10 mouse cellular contexts compared by ENCODE assay signal in the genomic region with DNA sequence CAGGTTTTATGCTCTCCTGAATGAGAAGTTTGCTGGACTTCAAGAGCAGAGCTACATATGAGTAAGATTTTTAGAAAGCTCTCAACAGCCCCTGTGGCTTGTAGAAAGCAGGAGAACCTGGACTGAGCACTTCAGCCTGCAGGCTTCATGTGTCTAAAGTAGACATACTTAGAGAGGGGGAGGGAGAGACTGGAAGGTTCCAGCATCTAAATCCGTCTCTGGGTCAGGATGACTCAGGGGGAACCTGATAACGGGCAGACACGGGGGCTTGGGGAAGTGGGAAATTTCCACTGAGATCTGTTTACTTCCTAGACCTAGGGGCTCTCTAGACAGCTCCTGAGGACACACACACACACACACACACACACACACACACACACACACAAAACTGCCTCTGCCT. TPM values are rescaled to one million over a fixed set of nuclear protein-coding genes. Genes with fewer than 3 reads are reported as not detected.
DNase-seq lines count a peak whose midpoint lies in the region; ATAC-seq and TF ChIP-seq lines count a peak whose summit lies in the region.
"Had no signal": no experiment of that assay in that cellular context is flagged by ENCODE, and none has a peak within 500 bp of the region (broad histone marks: within the 10 kb centered on the region; RNA-seq: fewer than 3 reads in every experiment).

No protein-coding gene starts in this region.

- no peaks in the 10 kb centered on the region for H3K9me3 ChIP-seq in lung, embryonic 15.5 days
- H3K9me3 ChIP-seq in heart, embryonic 11.5 days (replicated peaks; ENCODE audit: control insufficient read depth, low read length) = no peaks in the 10 kb centered on the region
- no peaks in the 10 kb centered on the region for H3K9me3 ChIP-seq in neural tube, embryonic 15.5 days (replicated peaks)

- 8% methylated on average over 3 of the region's 3 CpGs for WGBS in lung, embryonic 15.5 days
- WGBS in lung, adult 2 months = 5% methylated on average over 3 of the region's 3 CpGs
- WGBS in heart, embryonic 11.5 days (ENCODE audit: insufficient replicate concordance) = 0% methylated on average over 3 of the region's 3 CpGs
- 37% methylated on average over 3 of the region's 3 CpGs for WGBS in neural tube, embryonic 15.5 days

- TF ChIP-seq POLR2A in lung, adult 2 months (IDR thresholded peaks at IDR 0.05; ENCODE audit: borderline replicate concordance, extremely low read depth, low read depth, low read length) = no peak

- no peak for ATAC-seq in lung, embryonic 15.5 days (ENCODE audit: borderline replicate concordance, extremely low read depth, low FRiP score, low TSS enrichment)
- no peak for ATAC-seq in heart, embryonic 11.5 days (replicated peaks; ENCODE audit: insufficient number of reproducible peaks, low FRiP score, low TSS enrichment)
- no peak for ATAC-seq in neural tube, embryonic 15.5 days (ENCODE audit: low FRiP score)
- ATAC-seq: activated CD4-positive, CD25-positive, alpha-beta regulatory T cell, adult 4 months had no signal

- peak overlapping the region; percentile 85 for H3K27ac ChIP-seq in lung, embryonic 15.5 days
- H3K27ac ChIP-seq in heart, embryonic 11.5 days (ENCODE audit: low read depth, low read length) = peak overlapping the region; percentile 58
- peak overlapping the region; percentile 86 for H3K27ac ChIP-seq in neural tube, embryonic 15.5 days (replicated peaks)

- H3K4me2 ChIP-seq in lung, embryonic 15.5 days = peak overlapping the region; percentile 80; the same call in 1 of the 2 replicates
- H3K4me2 ChIP-seq in heart, embryonic 11.5 days = no peak overlapping the region
- no peak overlapping the region for H3K4me2 ChIP-seq in neural tube, embryonic 15.5 days

- H3K36me3 ChIP-seq in lung, embryonic 15.5 days = no peaks in the 10 kb centered on the region
- no peaks in the 10 kb centered on the region for H3K36me3 ChIP-seq in heart, embryonic 11.5 days (ENCODE audit: control insufficient read depth, insufficient read depth, low read length)
- H3K36me3 ChIP-seq in neural tube, embryonic 15.5 days = no peaks in the 10 kb centered on the region

- no peaks in the 10 kb centered on the region; the same call in 1 of the 2 replicates for H3K27me3 ChIP-seq in lung, embryonic 15.5 days
- H3K27me3 ChIP-seq in heart, embryonic 11.5 days (ENCODE audit: control insufficient read depth, insufficient read depth, low read length) = no peaks in the 10 kb centered on the region
- no peaks in the 10 kb centered on the region for H3K27me3 ChIP-seq in neural tube, embryonic 15.5 days (replicated peaks)

- DNase-seq in adrenal gland, postnatal 14 days = peak; percentile 40
- DNase-seq in adrenal gland, adult 8-10 months = no peak
- DNase-seq in lung, adult 2 months = no peak
- no peak for DNase-seq in thymus, postnatal 0 days (ENCODE audit: low spot score)
- DNase-seq in spleen, postnatal 4 days (ENCODE audit: low spot score in 2 of 2) = no peak

- peaks cover 25% of the 10 kb centered on the region for H3K4me1 ChIP-seq in lung, embryonic 15.5 days
- H3K4me1 ChIP-seq in lung, adult 2 months (ENCODE audit: control insufficient read depth, insufficient read depth, low read length) = peaks cover 6% of the 10 kb centered on the region
- peaks cover 15% of the 10 kb centered on the region for H3K4me1 ChIP-seq in heart, embryonic 11.5 days (ENCODE audit: control insufficient read depth, insufficient read depth, low read length)
- H3K4me1 ChIP-seq in neural tube, embryonic 15.5 days = peaks cover 33% of the 10 kb centered on the region

- TF ChIP-seq CTCF in lung, adult 2 months (IDR thresholded peaks at IDR 0.05; ENCODE audit: insufficient read depth, low read length) = no peak

- H3K9ac ChIP-seq in lung, embryonic 15.5 days = no peak overlapping the region
- peak overlapping the region; percentile 82; the same call in 1 of the 2 replicates for H3K9ac ChIP-seq in heart, embryonic 11.5 days (ENCODE audit: low read depth, low read length)
- H3K9ac ChIP-seq in neural tube, embryonic 15.5 days (replicated peaks) = no peak overlapping the region

- H3K4me3 ChIP-seq in lung, embryonic 15.5 days = no peak overlapping the region
- no peak overlapping the region for H3K4me3 ChIP-seq in lung, adult 2 months (replicated peaks; ENCODE audit: extremely low read depth, low read depth, low read length)
- no peak overlapping the region for H3K4me3 ChIP-seq in heart, embryonic 11.5 days (ENCODE audit: low read depth, low read length)
- H3K4me3 ChIP-seq in neural tube, embryonic 15.5 days (replicated peaks) = no peak overlapping the region

RNA-seq across cellular contexts. Expression of a gene that starts 1.1 kb away (rescaled TPM):
- 314 and 338 TPM in 2 replicates for total RNA-seq in adrenal gland, postnatal 14 days (2021)
- total RNA-seq in adrenal gland, adult 8-10 months (2022) = 100 to 1,000 TPM; 209 to 364 (median 285) TPM
- 60.6 and 63.7 TPM in 2 replicates for polyA plus RNA-seq in lung, embryonic 15.5 days (2015; fragmentation: Nextera tagmentation; extraction: Ambion mirVana)
- polyA plus RNA-seq in lung, adult 2 months (2012; rRNA removed) = 164 and 251 TPM in 2 replicates
- polyA plus RNA-seq in heart, embryonic 11.5 days (2014; fragmentation: Nextera tagmentation; extraction: Ambion mirVana) = 115 and 145 TPM in 2 replicates
- polyA plus RNA-seq in neural tube, embryonic 15.5 days (2015; fragmentation: Nextera tagmentation; extraction: Ambion mirVana) = 268 and 281 TPM in 2 replicates
- polyA plus RNA-seq in thymus, postnatal 0 days (2015; fragmentation: Nextera tagmentation; extraction: Ambion mirVana) = 14.8 and 16.6 TPM in 2 replicates

RNA-seq across cellular contexts. Expression of a gene that starts 3.2 kb away (rescaled TPM):
- not detected in 2 replicates for total RNA-seq in adrenal gland, postnatal 14 days (2021)
- total RNA-seq in adrenal gland, adult 8-10 months (2022) = not detected
- polyA plus RNA-seq in lung, embryonic 15.5 days (2015; fragmentation: Nextera tagmentation; extraction: Ambion mirVana) = not detected in 2 replicates
- not detected in 2 replicates for polyA plus RNA-seq in lung, adult 2 months (2012; rRNA removed)
- polyA plus RNA-seq in heart, embryonic 11.5 days (2014; fragmentation: Nextera tagmentation; extraction: Ambion mirVana) = not detected in 2 replicates
- polyA plus RNA-seq in neural tube, embryonic 15.5 days (2015; fragmentation: Nextera tagmentation; extraction: Ambion mirVana) = not detected in 2 replicates
- polyA plus RNA-seq in thymus, postnatal 0 days (2015; fragmentation: Nextera tagmentation; extraction: Ambion mirVana) = not detected in 2 replicates
- polyA plus RNA-seq: activated CD4-positive, CD25-positive, alpha-beta regulatory T cell, adult 4 months; C2C12 had no signal

RNA-seq across cellular contexts. Expression of a gene that starts 7.5 kb away (rescaled TPM):
- not detected in 2 replicates for total RNA-seq in adrenal gland, postnatal 14 days (2021)
- not detected for total RNA-seq in adrenal gland, adult 8-10 months (2022)
- not detected in 2 replicates for polyA plus RNA-seq in lung, embryonic 15.5 days (2015; fragmentation: Nextera tagmentation; extraction: Ambion mirVana)
- polyA plus RNA-seq in lung, adult 2 months (2012; rRNA removed) = not detected in 2 replicates
- polyA plus RNA-seq in heart, embryonic 11.5 days (2014; fragmentation: Nextera tagmentation; extraction: Ambion mirVana) = not detected in 2 replicates
- polyA plus RNA-seq in neural tube, embryonic 15.5 days (2015; fragmentation: Nextera tagmentation; extraction: Ambion mirVana) = not detected in 2 replicates
- polyA plus RNA-seq in thymus, postnatal 0 days (2015; fragmentation: Nextera tagmentation; extraction: Ambion mirVana) = not detected in 2 replicates
- polyA plus RNA-seq: activated CD4-positive, CD25-positive, alpha-beta regulatory T cell, adult 4 months; C2C12 had no signal

RNA-seq across cellular contexts. Expression of a gene that starts 22.3 kb away (rescaled TPM):
- 0.63 and 0.64 TPM in 2 replicates for total RNA-seq in adrenal gland, postnatal 14 days (2021)
- 1 to 10 TPM in 1 of 4 experiments, under 1 TPM in 3; 0.20 to 1.2 (median 0.66) TPM for total RNA-seq in adrenal gland, adult 8-10 months (2022)
- polyA plus RNA-seq in lung, embryonic 15.5 days (2015; fragmentation: Nextera tagmentation; extraction: Ambion mirVana) = 0.34 and 0.38 TPM in 2 replicates
- 2.7 and 3.9 TPM in 2 replicates for polyA plus RNA-seq in lung, adult 2 months (2012; rRNA removed)
- polyA plus RNA-seq in heart, embryonic 11.5 days (2014; fragmentation: Nextera tagmentation; extraction: Ambion mirVana) = 0.17 and 0.31 TPM in 2 replicates
- polyA plus RNA-seq in neural tube, embryonic 15.5 days (2015; fragmentation: Nextera tagmentation; extraction: Ambion mirVana) = 1.5 and 2.0 TPM in 2 replicates
- 0.14 and 0.26 TPM in 2 replicates for polyA plus RNA-seq in thymus, postnatal 0 days (2015; fragmentation: Nextera tagmentation; extraction: Ambion mirVana)

RNA-seq across cellular contexts. Expression of a gene that starts 30.4 kb away (rescaled TPM):
- 37.1 and 39.0 TPM in 2 replicates for total RNA-seq in adrenal gland, postnatal 14 days (2021)
- total RNA-seq in adrenal gland, adult 8-10 months (2022) = 10 to 100 TPM; 31.5 to 50.1 (median 45.6) TPM
- polyA plus RNA-seq in lung, embryonic 15.5 days (2015; fragmentation: Nextera tagmentation; extraction: Ambion mirVana) = 40.0 and 40.1 TPM in 2 replicates
- polyA plus RNA-seq in lung, adult 2 months (2012; rRNA removed) = 26.0 and 27.2 TPM in 2 replicates
- 41.9 and 46.9 TPM in 2 replicates for polyA plus RNA-seq in heart, embryonic 11.5 days (2014; fragmentation: Nextera tagmentation; extraction: Ambion mirVana)
- 83.5 and 90.9 TPM in 2 replicates for polyA plus RNA-seq in neural tube, embryonic 15.5 days (2015; fragmentation: Nextera tagmentation; extraction: Ambion mirVana)
- polyA plus RNA-seq in thymus, postnatal 0 days (2015; fragmentation: Nextera tagmentation; extraction: Ambion mirVana) = 41.9 and 50.0 TPM in 2 replicates
